Mouse (Mus musculus) kidney, postnatal 25 days (tissue): ENCODE measurements around the gene Defa31.
"Not testable (repeated sequence)": the region's sequence is repeated elsewhere in the genome, so short reads cannot be mapped to it uniquely, and the experiment has no call there.

ENCODE experiments used
- DNase-seq, 2 experiments: peaks; one replicate each; pipeline ENCODE4 v3.0.0; 2021; ENCODE audit warnings: mixed read lengths in 2 of 2

Defa31 gene

GRCm38 (mm10) chr8:21191314-21191713, at the start of gene Defa31:
Gene Defa31, plus strand, starts transcription at chr8:21191614.
- DNase-seq, result not testable (repeated sequence)

- not testable (repeated sequence) for DNase-seq
These were observed 29.4 kb upstream of the Defa31 start, which contains the start of gene Defa22 for GRCm38 (mm10) chr8:21161977-21162376. Gene Defa22, plus strand, starts transcription at chr8:21162277.

GRCm38 (mm10) chr8:21201261-21201660, 9.8 kb downstream of the Defa31 start, which contains the start of gene Gm15293:
Gene Gm15293, plus strand, starts transcription at chr8:21201561.
- not testable (repeated sequence) for DNase-seq
